Mouse (Mus musculus) stomach, postnatal 0 days (tissue): Measurements from ENCODE around the gene Chn2.

Source experiments
- CTCF ChIP-seq: IDR thresholded peaks from 2 replicates; pipeline ENCODE4 v1.5.1; 2016; ENCODE audit warnings: antibody characterized with exemption, low read depth, mild to moderate bottlenecking, moderate library complexity
- EP300 ChIP-seq: optimal IDR thresholded peaks from 2 replicates; pipeline ENCODE3; 2016; ENCODE audit warnings: antibody characterized with exemption

DNA sequence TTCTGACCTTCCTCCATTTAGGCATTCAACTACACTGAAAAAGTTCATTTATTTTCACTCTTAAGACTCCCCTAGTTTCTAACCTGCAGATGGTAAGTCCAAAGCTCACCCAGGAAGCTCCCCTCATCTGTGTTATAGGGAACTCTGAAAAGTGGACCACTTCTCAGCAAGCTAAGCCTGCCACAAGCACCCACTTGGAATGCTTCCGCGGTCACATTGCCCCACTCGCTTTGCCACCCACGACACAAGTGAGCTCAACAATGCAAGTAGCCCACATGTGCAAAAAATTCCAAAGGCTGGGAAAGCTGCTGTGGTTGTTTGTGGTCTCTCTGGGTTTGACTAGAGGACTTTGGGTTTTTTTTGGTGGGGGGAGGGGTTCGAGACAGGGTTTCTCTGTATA is 301.8 kb downstream of the Chn2 start:
- TF ChIP-seq CTCF (no peak), EP300 (no peak)
